Mouse (Mus musculus) heart, embryonic 13.5 days (tissue): ENCODE data around the gene Trpv4. TPM values are rescaled to one million over a fixed set of nuclear protein-coding genes. Genes with fewer than 3 reads are reported as not detected.

Source experiments
- ATAC-seq: fragments of 200-750 bp; cut with Nextera tagmentation; 2 replicates; pipeline ENCODE4 v1.8.0; 2017; ENCODE audit warnings: moderate TSS enrichment; ENCODE audit not compliant: insufficient number of reproducible peaks, low FRiP score, low TSS enrichment; ENCODE audit errors: extremely low read depth
- H3K27ac ChIP-seq: fragments of 300-500 bp; sonication (generic); replicated peaks from 2 replicates; pipeline ENCODE4 v1.5.1; 2015; ENCODE audit warnings: moderate library complexity, mild to moderate bottlenecking, inconsistent platforms
- H3K27me3 ChIP-seq: fragments of 300-500 bp; sonication (generic); replicated peaks from 2 replicates; pipeline ENCODE4 v1.6.1; 2015; ENCODE audit warnings: mild to moderate bottlenecking, inconsistent platforms
- H3K36me3 ChIP-seq: fragments of 300-500 bp; sonication (generic); 2 replicates; pipeline ENCODE4 v1.6.1; 2015; ENCODE audit warnings: mild to moderate bottlenecking, inconsistent platforms
- H3K4me1 ChIP-seq: fragments of 300-500 bp; sonication (generic); 2 replicates; pipeline ENCODE4 v1.6.1; 2015; ENCODE audit warnings: inconsistent platforms
- H3K4me2 ChIP-seq: fragments of 300-500 bp; sonication (generic); 2 replicates; pipeline ENCODE4 v1.6.1; 2015; ENCODE audit warnings: inconsistent platforms, mild to moderate bottlenecking, moderate library complexity
- H3K4me3 ChIP-seq: fragments of 300-500 bp; sonication (generic); 2 replicates; pipeline ENCODE4 v1.5.1; 2015; ENCODE audit warnings: moderate library complexity, mild to moderate bottlenecking, inconsistent platforms
- H3K9ac ChIP-seq: fragments of 300-500 bp; sonication (generic); 2 replicates; pipeline ENCODE4 v1.6.1; 2015; ENCODE audit warnings: inconsistent platforms, mild to moderate bottlenecking, moderate library complexity
- H3K9me3 ChIP-seq: fragments of 300-500 bp; sonication (generic); 2 replicates; pipeline ENCODE4 v1.6.1; 2016; ENCODE audit warnings: inconsistent platforms
- WGBS: fragments of 180-500 bp; shearing (Covaris S2); methylation state at CpG from one replicate; pipeline ENCODE4 v1.1.7; 2015; ENCODE audit warnings: mixed read lengths; 5-methylcytosine and 5-hydroxymethylcytosine counted together
- polyA plus RNA-seq: library from polyadenylated mRNA; unstranded; fragments of >200 nt; fragmentation: Nextera tagmentation; extraction: Ambion mirVana; gene quantifications from 2 replicates; pipeline ENCODE4 v1.2.1, GENCODE M21; 2015

Gene Trpv4
- polyA plus RNA-seq, 1 experiment from 2014 or later = 0.83 TPM

DNA sequence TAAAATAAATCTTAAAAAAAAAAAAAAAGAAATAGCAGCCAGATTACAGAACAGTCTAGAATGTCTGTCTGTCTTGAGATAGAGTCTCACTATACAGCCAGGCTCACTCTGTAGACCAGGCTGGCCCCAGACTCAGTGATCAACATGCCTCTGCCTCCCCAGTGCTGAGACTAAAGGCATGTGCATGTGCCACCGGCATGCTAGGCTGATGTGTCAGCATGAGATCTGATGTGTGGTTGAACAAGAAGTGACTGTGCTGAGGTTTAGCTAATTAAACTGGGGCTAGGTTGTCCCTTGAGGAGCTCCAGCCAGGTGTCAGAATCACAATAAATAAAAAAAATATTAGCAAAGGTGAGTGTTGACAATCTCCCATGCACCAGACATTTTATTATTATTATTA, 8.4 kb upstream of the Trpv4 start:
- H3K36me3 ChIP-seq = peaks cover 12% of the 10 kb centered on the region; the same call in 1 of the 2 replicates
- no peak overlapping the region for H3K27ac ChIP-seq
- H3K9me3 ChIP-seq = no peaks in the 10 kb centered on the region
- H3K4me2 ChIP-seq = peak overlapping the region; percentile 70; the same call in 1 of the 2 replicates
- no peak for ATAC-seq
- peaks cover 5% of the 10 kb centered on the region for H3K4me1 ChIP-seq
- peaks cover 5% of the 10 kb centered on the region; the same call in 1 of the 2 replicates for H3K27me3 ChIP-seq
- WGBS = 64% methylated on average over 1 of the region's 1 CpGs
- H3K9ac ChIP-seq = peak overlapping the region; percentile 65; the same call in 1 of the 2 replicates
- H3K4me3 ChIP-seq = no peak overlapping the region

DNA sequence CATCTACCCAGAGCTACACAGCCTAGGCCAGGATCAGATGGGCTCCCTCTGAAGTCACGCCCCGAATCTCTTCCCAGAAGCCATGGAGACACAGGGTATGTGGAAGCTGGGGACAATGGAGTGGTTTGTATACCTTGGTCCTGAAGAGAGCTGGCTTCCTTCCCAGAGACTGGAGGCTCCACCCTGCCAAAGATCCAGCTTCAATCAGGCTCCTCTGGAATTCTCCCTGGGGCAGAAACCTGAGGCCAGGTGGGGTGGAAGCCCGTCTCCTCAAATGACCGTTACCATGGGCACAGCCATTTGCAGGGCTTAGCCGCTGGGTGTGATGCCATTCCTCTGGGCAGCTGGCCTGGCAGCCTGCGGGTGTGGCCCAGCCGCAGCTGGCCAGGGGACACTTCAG, 6.5 kb upstream of the Trpv4 start:
- peaks cover 5% of the 10 kb centered on the region for H3K4me1 ChIP-seq
- H3K9ac ChIP-seq = no peak overlapping the region; the same call in 1 of the 2 replicates
- H3K27ac ChIP-seq = no peak overlapping the region
- H3K4me3 ChIP-seq = no peak overlapping the region
- H3K27me3 ChIP-seq = peaks cover 17% of the 10 kb centered on the region
- H3K4me2 ChIP-seq = no peak overlapping the region
- no peak for ATAC-seq
- WGBS = 72% methylated on average over 7 of the region's 7 CpGs
- no peaks in the 10 kb centered on the region for H3K9me3 ChIP-seq
- 0 out of 2 replicates have a peak, but pooled peaks cover 3% of the 10 kb centered on the region for H3K36me3 ChIP-seq

DNA sequence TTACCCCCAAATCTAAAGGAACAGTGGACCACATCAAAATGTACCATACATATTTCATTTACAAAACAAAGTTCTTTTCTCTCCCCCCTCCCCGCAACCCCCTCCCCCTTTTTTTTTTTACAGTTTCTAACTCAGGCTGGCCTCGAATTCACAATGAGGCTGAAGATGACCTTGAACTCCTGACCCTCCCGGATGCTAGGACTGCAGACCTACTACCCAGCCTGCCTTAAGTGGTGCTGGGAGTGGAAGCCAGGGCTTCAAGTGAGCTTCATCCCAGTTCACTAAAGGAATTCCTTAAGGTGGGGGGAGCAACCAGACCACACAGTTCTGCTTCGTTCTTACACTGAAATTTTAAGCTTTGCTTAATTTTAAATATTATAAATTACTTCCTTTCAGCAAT, 5.9 kb upstream of the Trpv4 start:
- Histone ChIP-seq H3K4me1 (peaks cover 5% of the 10 kb centered on the region), H3K36me3 (0 out of 2 replicates have a peak, but pooled peaks cover 2% of the 10 kb centered on the region), H3K4me3 (no peak overlapping the region), H3K9ac (no peak overlapping the region), H3K4me2 (no peak overlapping the region), H3K27me3 (peaks cover 23% of the 10 kb centered on the region), H3K27ac (no peak overlapping the region), H3K9me3 (no peaks in the 10 kb centered on the region)
- WGBS = 73% methylated on average over 4 of the region's 4 CpGs
- ATAC-seq = no peak

DNA sequence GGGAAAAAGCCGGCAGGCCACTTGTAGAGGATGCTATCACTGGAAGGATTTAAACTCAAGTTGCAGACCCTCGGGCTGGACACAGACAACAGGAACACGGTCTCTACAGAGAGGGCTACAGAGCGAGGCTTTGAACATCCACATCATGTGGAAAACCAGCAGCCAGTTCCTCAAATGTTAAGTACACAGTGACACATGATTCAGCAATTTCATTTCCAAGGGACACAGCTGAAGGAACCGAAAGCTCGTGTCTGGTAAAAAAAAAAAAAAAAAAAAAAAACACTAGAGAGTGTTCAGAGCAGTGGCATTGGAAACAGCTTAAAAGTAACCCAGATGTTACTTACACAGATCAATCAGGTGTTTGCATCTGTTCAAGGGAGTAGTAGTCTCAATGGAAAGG, 2.8 kb upstream of the Trpv4 start:
- Histone ChIP-seq H3K9me3 (no peaks in the 10 kb centered on the region), H3K27me3 (peaks cover 49% of the 10 kb centered on the region), H3K27ac (no peak overlapping the region), H3K36me3 (no peaks in the 10 kb centered on the region), H3K9ac (no peak overlapping the region), H3K4me1 (peaks cover 14% of the 10 kb centered on the region), H3K4me2 (no peak overlapping the region), H3K4me3 (no peak overlapping the region)
- WGBS = 66% methylated on average over 6 of the region's 6 CpGs
- ATAC-seq = no peak

DNA sequence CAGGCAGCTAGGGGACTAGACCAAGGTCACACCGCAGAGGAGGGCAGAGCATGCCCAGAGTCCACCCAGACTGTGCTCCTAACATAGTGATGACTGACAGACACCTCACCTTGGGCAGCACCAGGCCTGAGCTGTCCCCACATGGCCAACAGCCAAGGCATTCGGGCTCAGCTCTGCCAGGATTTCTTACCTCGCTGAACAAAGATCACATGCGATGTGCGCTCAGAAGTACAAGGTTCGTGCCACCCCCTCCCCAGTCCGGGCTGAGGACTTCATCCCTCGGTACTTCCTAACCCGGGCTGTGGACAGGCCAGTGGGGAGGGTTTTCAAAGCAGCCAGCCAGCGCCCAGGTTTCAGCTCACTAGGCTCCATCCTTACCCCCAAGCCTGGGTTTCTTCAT, 795 bp downstream of the Trpv4 start:
- no peak for ATAC-seq
- H3K9ac ChIP-seq = peak overlapping the region; percentile 78; the same call in 1 of the 2 replicates
- no peaks in the 10 kb centered on the region for H3K9me3 ChIP-seq

DNA sequence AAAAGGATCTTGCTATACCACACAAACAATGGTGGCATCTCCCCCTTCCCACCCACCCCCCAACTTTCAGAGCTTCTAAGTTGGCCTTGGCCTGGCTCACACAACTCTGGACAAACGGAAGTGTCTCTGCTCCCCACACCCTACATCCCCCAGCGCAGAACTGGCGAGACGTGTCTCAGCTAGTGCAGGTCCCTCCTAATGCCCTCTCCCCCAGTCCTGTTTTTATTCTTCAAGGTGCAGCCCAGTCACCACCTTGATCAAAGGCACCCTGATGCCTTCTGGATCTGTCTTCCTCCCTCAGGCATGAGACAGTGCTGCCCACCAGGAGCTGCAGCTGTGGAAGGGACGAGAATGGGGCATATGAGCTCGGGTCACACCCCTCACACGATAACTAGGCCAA, 1.9 kb downstream of the Trpv4 start:
- no peak overlapping the region for H3K4me2 ChIP-seq
- H3K4me3 ChIP-seq = no peak overlapping the region
- no peak overlapping the region for H3K9ac ChIP-seq
- peaks cover 17% of the 10 kb centered on the region for H3K4me1 ChIP-seq
- H3K9me3 ChIP-seq = no peaks in the 10 kb centered on the region
- no peaks in the 10 kb centered on the region for H3K36me3 ChIP-seq
- H3K27me3 ChIP-seq = peaks cover 86% of the 10 kb centered on the region
- WGBS = 72% methylated on average over 7 of the region's 7 CpGs
- no peak overlapping the region for H3K27ac ChIP-seq
- ATAC-seq = no peak

More for the DNA sequence above, 795 bp downstream of the Trpv4 start:
- H3K4me1 ChIP-seq = peaks cover 14% of the 10 kb centered on the region
- H3K27me3 ChIP-seq = peaks cover 75% of the 10 kb centered on the region
- H3K27ac ChIP-seq = no peak overlapping the region
- H3K36me3 ChIP-seq = no peaks in the 10 kb centered on the region
- H3K4me2 ChIP-seq = peak overlapping the region; percentile 95
- WGBS = 30% methylated on average over 10 of the region's 10 CpGs
- peak overlapping the region; percentile 62 for H3K4me3 ChIP-seq

DNA sequence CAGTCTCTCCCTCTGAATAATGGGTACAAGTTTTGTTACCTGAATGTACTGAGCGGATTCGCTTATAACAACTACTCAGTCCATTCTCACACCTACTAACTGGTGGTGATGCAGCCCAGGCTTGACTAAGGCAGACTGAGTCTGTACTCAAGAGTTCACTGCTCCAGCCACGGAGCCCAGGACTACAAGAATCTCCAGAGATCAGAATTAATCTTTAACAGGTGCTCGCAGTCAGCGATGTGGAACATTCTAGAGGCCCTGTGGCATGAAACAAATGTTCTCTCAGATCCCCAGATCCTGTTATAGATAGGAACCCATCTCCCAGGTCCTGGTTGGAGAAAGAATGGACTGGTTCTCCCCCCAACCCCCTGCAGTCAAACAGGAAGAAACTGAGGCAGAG, 2.5 kb downstream of the Trpv4 start:
- H3K36me3 ChIP-seq = no peaks in the 10 kb centered on the region

DNA sequence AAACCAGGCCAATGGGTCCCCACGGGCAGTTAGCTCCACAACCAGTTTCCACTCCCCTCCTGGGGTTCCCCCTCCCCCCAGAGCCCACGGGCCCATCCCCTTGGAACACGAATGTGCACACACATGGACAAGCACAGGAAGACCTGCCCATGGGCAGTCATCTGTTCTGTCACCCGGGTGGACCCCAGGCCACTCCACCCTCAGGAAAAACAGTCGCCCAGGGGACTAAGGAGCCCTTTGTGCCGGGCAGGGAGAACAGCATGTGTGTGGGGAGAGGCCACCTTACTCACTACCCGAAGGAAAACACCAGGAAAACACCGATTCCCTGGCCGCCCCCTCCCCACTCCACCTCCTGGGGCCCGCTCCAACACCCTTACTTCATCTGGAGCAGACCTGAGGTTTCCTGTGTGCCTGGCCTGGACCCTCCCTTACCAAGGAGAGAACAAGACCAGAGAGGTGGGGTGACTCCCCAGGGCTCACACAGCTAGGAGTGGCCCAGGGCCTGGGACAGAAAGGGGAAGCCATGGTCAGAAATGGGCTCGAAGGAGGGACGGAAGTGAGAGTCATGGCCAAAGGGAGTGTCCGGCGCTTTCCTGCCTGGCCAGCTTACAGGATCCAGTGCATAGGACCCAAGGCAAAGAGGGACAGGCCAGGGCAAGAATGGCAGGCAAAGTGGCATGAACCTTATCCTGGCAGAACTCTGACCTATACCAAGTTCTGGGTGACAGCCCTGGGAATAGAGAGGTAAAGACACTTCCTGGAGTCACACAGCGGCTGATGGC, 4.4 kb downstream of the Trpv4 start:
- Histone ChIP-seq H3K27me3 (peaks cover 90% of the 10 kb centered on the region), H3K9me3 (no peaks in the 10 kb centered on the region), H3K27ac (no peak overlapping the region), H3K4me2 (no peak overlapping the region), H3K36me3 (no peaks in the 10 kb centered on the region), H3K4me1 (peaks cover 29% of the 10 kb centered on the region), H3K4me3 (no peak overlapping the region), H3K9ac (no peak overlapping the region)
- ATAC-seq = no peak
- WGBS = 64% methylated on average over 15 of the region's 15 CpGs

More for the DNA sequence above, 2.5 kb downstream of the Trpv4 start:
- no peak overlapping the region for H3K9ac ChIP-seq
- H3K27ac ChIP-seq = no peak overlapping the region
- no peaks in the 10 kb centered on the region for H3K9me3 ChIP-seq
- H3K4me2 ChIP-seq = no peak overlapping the region
- peaks cover 90% of the 10 kb centered on the region for H3K27me3 ChIP-seq
- WGBS = 81% methylated on average over 5 of the region's 5 CpGs
- ATAC-seq = no peak
- peaks cover 23% of the 10 kb centered on the region for H3K4me1 ChIP-seq
- H3K4me3 ChIP-seq = no peak overlapping the region

DNA sequence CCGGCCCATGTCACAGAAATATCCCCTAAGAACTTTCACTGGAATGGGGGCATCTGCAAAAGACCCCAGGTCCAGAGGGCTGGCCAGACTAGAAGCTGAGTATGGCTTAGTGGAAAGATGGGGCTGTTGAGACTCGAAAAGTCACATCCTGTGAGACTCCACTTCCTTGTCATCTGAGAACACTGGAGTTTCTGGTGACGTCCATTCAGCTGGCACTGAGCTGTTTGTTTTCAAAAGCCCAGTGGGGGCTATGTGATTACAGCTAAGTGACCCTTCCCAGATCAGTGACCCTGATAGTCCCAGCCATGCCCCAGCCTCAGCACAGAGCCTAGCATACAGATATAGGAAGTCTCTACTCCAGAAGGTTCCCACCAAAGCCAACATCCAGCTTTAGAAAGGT, 6.8 kb downstream of the Trpv4 start:
- no peak for ATAC-seq
- H3K4me2 ChIP-seq = peak overlapping the region; percentile 20; the same call in 1 of the 2 replicates
- H3K4me3 ChIP-seq = no peak overlapping the region
- WGBS = 35% methylated on average over 3 of the region's 3 CpGs
- H3K27ac ChIP-seq = no peak overlapping the region
- no peaks in the 10 kb centered on the region for H3K36me3 ChIP-seq
- H3K4me1 ChIP-seq = peaks cover 28% of the 10 kb centered on the region
- H3K9me3 ChIP-seq = no peaks in the 10 kb centered on the region
- H3K9ac ChIP-seq = no peak overlapping the region
- H3K27me3 ChIP-seq = peaks cover 81% of the 10 kb centered on the region

DNA sequence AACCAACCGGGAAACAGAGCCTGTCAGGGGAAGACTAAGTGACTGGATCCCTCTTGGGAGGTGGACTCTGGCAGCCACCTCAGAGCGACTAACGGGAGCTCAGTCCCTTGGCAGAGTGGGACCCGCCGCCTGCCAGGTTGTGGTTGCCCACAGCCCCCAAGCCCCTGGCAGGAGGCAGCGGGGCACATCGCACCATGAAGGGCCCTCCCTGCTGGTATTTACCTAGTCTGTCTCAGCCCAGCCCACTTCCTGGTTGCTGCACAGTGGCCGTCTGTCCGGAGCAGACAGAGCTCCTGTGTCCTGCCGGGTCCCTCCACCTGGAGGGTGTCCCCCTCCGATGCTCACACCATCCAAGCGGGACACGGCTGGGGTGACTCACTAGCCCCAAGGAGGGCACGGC, 7.2 kb downstream of the Trpv4 start:
- 34% methylated on average over 14 of the region's 14 CpGs for WGBS
- Histone ChIP-seq H3K9ac (no peak overlapping the region), H3K36me3 (no peaks in the 10 kb centered on the region), H3K4me3 (no peak overlapping the region), H3K27ac (no peak overlapping the region), H3K9me3 (no peaks in the 10 kb centered on the region), H3K4me1 (peaks cover 28% of the 10 kb centered on the region), H3K4me2 (peak overlapping the region; percentile 20; the same call in 1 of the 2 replicates), H3K27me3 (peaks cover 81% of the 10 kb centered on the region)
- ATAC-seq = no peak

DNA sequence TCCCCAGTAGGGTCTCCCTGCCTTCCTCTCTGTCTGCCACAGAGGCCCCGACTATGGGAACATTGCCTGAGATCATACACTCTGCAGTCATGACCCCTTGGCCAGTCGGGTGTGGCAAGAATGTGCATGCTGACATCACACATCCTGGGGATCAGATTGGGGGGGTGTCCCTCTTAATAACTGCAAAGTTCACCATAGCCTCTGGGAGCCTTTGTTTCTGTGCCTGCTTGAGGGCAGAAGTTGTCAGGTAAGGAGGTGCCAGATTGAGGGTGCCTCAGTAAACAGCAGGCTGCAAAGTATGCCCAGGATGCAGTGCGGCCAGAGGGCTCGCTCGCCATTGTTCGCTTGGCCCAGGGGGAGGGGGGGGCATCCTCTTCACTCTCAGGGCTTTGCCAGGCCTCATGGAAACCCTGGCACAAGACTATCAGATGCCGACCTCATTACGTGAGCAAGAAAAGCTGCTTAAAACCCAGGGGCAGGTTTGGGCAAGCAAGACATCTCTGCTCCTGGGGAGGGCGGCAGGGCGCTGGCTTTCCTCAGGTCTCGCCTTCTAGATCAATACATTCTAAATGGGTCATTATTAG, 9.4 kb downstream of the Trpv4 start:
- 70% methylated on average over 11 of the region's 11 CpGs for WGBS

More for the DNA sequence above, 9.4 kb downstream of the Trpv4 start:
- peaks cover 28% of the 10 kb centered on the region for H3K4me1 ChIP-seq
- peaks cover 74% of the 10 kb centered on the region for H3K27me3 ChIP-seq
- no peak for ATAC-seq
- no peak overlapping the region for H3K9ac ChIP-seq
- no peak overlapping the region for H3K4me3 ChIP-seq
- H3K36me3 ChIP-seq = no peaks in the 10 kb centered on the region
- no peaks in the 10 kb centered on the region for H3K9me3 ChIP-seq
- no peak overlapping the region for H3K27ac ChIP-seq
- no peak overlapping the region for H3K4me2 ChIP-seq
